Mouse (Mus musculus) liver, embryonic 12.5 days (tissue): Measurements from ENCODE around the gene Cenpv. TPM values are rescaled to one million over a fixed set of nuclear protein-coding genes. Genes with fewer than 3 reads are reported as not detected.

Experiments
- ATAC-seq: fragments of 200-750 bp; cut with Nextera tagmentation; 2 replicates; pipeline ENCODE4 v1.8.0; 2017; ENCODE audit warnings: moderate number of reproducible peaks, mild to moderate bottlenecking, moderate library complexity
- H3K27ac ChIP-seq: fragments of 300-500 bp; sonication (generic); 2 replicates; pipeline ENCODE4 v1.5.1; 2016; ENCODE audit warnings: mild to moderate bottlenecking
- H3K27me3 ChIP-seq: fragments of 300-500 bp; sonication (generic); replicated peaks from 2 replicates; pipeline ENCODE4 v1.6.1; 2016; ENCODE audit warnings: mild to moderate bottlenecking, moderate library complexity
- H3K36me3 ChIP-seq: fragments of 300-500 bp; sonication (generic); 2 replicates; pipeline ENCODE4 v1.6.1; 2016; ENCODE audit warnings: mild to moderate bottlenecking, moderate library complexity
- H3K4me1 ChIP-seq: fragments of 300-500 bp; sonication (generic); 2 replicates; pipeline ENCODE4 v1.6.1; 2016
- H3K4me2 ChIP-seq: fragments of 300-500 bp; sonication (generic); 2 replicates; pipeline ENCODE4 v1.6.1; 2016; ENCODE audit warnings: mild to moderate bottlenecking, moderate library complexity
- H3K4me3 ChIP-seq: fragments of 300-500 bp; sonication (generic); 2 replicates; pipeline ENCODE4 v1.5.1; 2016; ENCODE audit warnings: mild to moderate bottlenecking, moderate library complexity
- H3K9ac ChIP-seq: fragments of 300-500 bp; sonication (generic); 2 replicates; pipeline ENCODE4 v1.6.1; 2016; ENCODE audit warnings: mild to moderate bottlenecking, moderate library complexity
- H3K9me3 ChIP-seq: fragments of 300-500 bp; sonication (generic); replicated peaks from 2 replicates; pipeline ENCODE4 v1.6.1; 2016; ENCODE audit warnings: mild to moderate bottlenecking, moderate library complexity
- WGBS: fragments of 180-500 bp; shearing (Covaris S2); methylation state at CpG from one replicate; pipeline ENCODE4 v1.1.7; 2016; ENCODE audit not compliant: insufficient replicate concordance; 5-methylcytosine and 5-hydroxymethylcytosine counted together
- polyA plus RNA-seq: library from polyadenylated mRNA; unstranded; fragments of >200 nt; fragmentation: Nextera tagmentation; extraction: Ambion mirVana; gene quantifications from 2 replicates; pipeline ENCODE4 v1.2.1, GENCODE M21; 2016

Gene Cenpv
- 30.6 and 32.3 TPM in 2 replicates for polyA plus RNA-seq

GRCm38 (mm10) chr11:62539089-62539890, at the start of gene Cenpv:
TSS of gene Cenpv (minus strand) at chr11:62539261.
- WGBS, result 8% methylated on average over 55 of the region's 57 CpGs
- Histone ChIP-seq H3K4me1 (peaks cover 22% of the 10 kb centered on the region), H3K36me3 (peaks cover 11% of the 10 kb centered on the region; the same call in 1 of the 2 replicates), H3K9ac (peak within 1 kb of the TSS; percentile 95), H3K4me3 (peak within 1 kb of the TSS; percentile 85), H3K27ac (peak within 1 kb of the TSS; percentile 81), H3K27me3 (peaks cover 17% of the 10 kb centered on the region), H3K9me3 (no peaks in the 10 kb centered on the region), H3K4me2 (peak within 1 kb of the TSS; percentile 98)
- ATAC-seq, result peak; percentile 78

- no peak overlapping the region for H3K4me2 ChIP-seq
- H3K27ac ChIP-seq, result no peak overlapping the region
- H3K9ac ChIP-seq, result no peak overlapping the region
- H3K4me1 ChIP-seq, result peaks cover 30% of the 10 kb centered on the region
- WGBS, result 72% methylated on average over 5 of the region's 5 CpGs
- H3K27me3 ChIP-seq, result no peaks in the 10 kb centered on the region
- H3K36me3 ChIP-seq, result peaks cover 6% of the 10 kb centered on the region; the same call in 1 of the 2 replicates
- no peak overlapping the region for H3K4me3 ChIP-seq
- no peak for ATAC-seq
- H3K9me3 ChIP-seq, result no peaks in the 10 kb centered on the region
Measured at GRCm38 (mm10) chr11:62587034-62587433, 48.0 kb upstream of the Cenpv start.

- peak; percentile 50; the same call in 1 of the 2 replicates for ATAC-seq
- WGBS, result 59% methylated on average over 9 of the region's 9 CpGs
Measured at GRCm38 (mm10) chr11:62584671-62585206, 45.7 kb upstream of the Cenpv start.

GRCm38 (mm10) chr11:62583031-62583430, 44.0 kb upstream of the Cenpv start:
- no peak overlapping the region for H3K4me3 ChIP-seq
- H3K4me2 ChIP-seq, result no peak overlapping the region
- H3K9ac ChIP-seq, result no peak overlapping the region
- H3K4me1 ChIP-seq, result peaks cover 42% of the 10 kb centered on the region
- no peaks in the 10 kb centered on the region for H3K9me3 ChIP-seq
- peaks cover 6% of the 10 kb centered on the region; the same call in 1 of the 2 replicates for H3K36me3 ChIP-seq
- H3K27ac ChIP-seq, result no peak overlapping the region
- WGBS, result 84% methylated on average over 6 of the region's 6 CpGs
- no peak for ATAC-seq
- H3K27me3 ChIP-seq, result no peaks in the 10 kb centered on the region

More at GRCm38 (mm10) chr11:62584671-62585206, 45.7 kb upstream of the Cenpv start:
- Histone ChIP-seq H3K36me3 (peaks cover 6% of the 10 kb centered on the region; the same call in 1 of the 2 replicates), H3K4me3 (no peak overlapping the region), H3K27ac (no peak overlapping the region; the same call in 1 of the 2 replicates), H3K4me1 (peaks cover 31% of the 10 kb centered on the region), H3K9ac (no peak overlapping the region), H3K4me2 (no peak overlapping the region), H3K27me3 (no peaks in the 10 kb centered on the region), H3K9me3 (no peaks in the 10 kb centered on the region)

- Histone ChIP-seq H3K4me3 (peak overlapping the region; percentile 64), H3K4me1 (peaks cover 61% of the 10 kb centered on the region), H3K27me3 (no peaks in the 10 kb centered on the region), H3K9ac (peak overlapping the region; percentile 66), H3K27ac (peak overlapping the region; percentile 75), H3K4me2 (peak overlapping the region; percentile 95), H3K9me3 (no peaks in the 10 kb centered on the region), H3K36me3 (no peaks in the 10 kb centered on the region)
- WGBS, result 11% methylated on average over 16 of the region's 16 CpGs
- ATAC-seq, result peak; percentile 64
Measured at GRCm38 (mm10) chr11:62576530-62577152, 37.6 kb upstream of the Cenpv start.

GRCm38 (mm10) chr11:62575659-62576438, 36.8 kb upstream of the Cenpv start:
- peak; percentile 61 for ATAC-seq
- Histone ChIP-seq H3K27ac (peak overlapping the region; percentile 75), H3K9ac (peak overlapping the region; percentile 66), H3K4me1 (peaks cover 56% of the 10 kb centered on the region), H3K4me3 (peak overlapping the region; percentile 64), H3K27me3 (no peaks in the 10 kb centered on the region), H3K4me2 (peak overlapping the region; percentile 95), H3K9me3 (no peaks in the 10 kb centered on the region), H3K36me3 (no peaks in the 10 kb centered on the region)
- 3% methylated on average over 27 of the region's 27 CpGs for WGBS

GRCm38 (mm10) chr11:62575297-62575658, 36.2 kb upstream of the Cenpv start:
- no peaks in the 10 kb centered on the region for H3K36me3 ChIP-seq
- peak overlapping the region; percentile 64 for H3K4me3 ChIP-seq
- 3% methylated on average over 9 of the region's 9 CpGs for WGBS
- no peaks in the 10 kb centered on the region for H3K9me3 ChIP-seq
- peak overlapping the region; percentile 95 for H3K4me2 ChIP-seq
- H3K4me1 ChIP-seq, result peaks cover 54% of the 10 kb centered on the region
- no peaks in the 10 kb centered on the region for H3K27me3 ChIP-seq
- peak overlapping the region; percentile 75 for H3K27ac ChIP-seq
- H3K9ac ChIP-seq, result peak overlapping the region; percentile 66
- ATAC-seq, result peak; percentile 67

- Histone ChIP-seq H3K9ac (0 out of 2 replicates have a peak overlapping the region, but pooled peaks have one; percentile 22), H3K4me1 (peaks cover 49% of the 10 kb centered on the region), H3K36me3 (no peaks in the 10 kb centered on the region), H3K27me3 (no peaks in the 10 kb centered on the region), H3K4me3 (no peak overlapping the region), H3K27ac (peak overlapping the region; percentile 13; the same call in 1 of the 2 replicates), H3K9me3 (no peaks in the 10 kb centered on the region), H3K4me2 (peak overlapping the region; percentile 95)
- ATAC-seq, result no peak
- WGBS, result 61% methylated on average over 4 of the region's 4 CpGs
Measured at GRCm38 (mm10) chr11:62574703-62575085, 35.6 kb upstream of the Cenpv start.

GRCm38 (mm10) chr11:62573959-62574702, 35.1 kb upstream of the Cenpv start, which contains the start of gene Trpv2:
TSS of gene Trpv2 (plus strand) at chr11:62574486.
- H3K9ac ChIP-seq, result peak within 1 kb of the TSS; percentile 66; the same call in 1 of the 2 replicates
- H3K36me3 ChIP-seq, result no peaks in the 10 kb centered on the region
- WGBS, result 59% methylated on average over 6 of the region's 6 CpGs
- H3K4me2 ChIP-seq, result peak within 1 kb of the TSS; percentile 95
- H3K4me1 ChIP-seq, result peaks cover 48% of the 10 kb centered on the region
- no peaks in the 10 kb centered on the region for H3K9me3 ChIP-seq
- H3K27me3 ChIP-seq, result no peaks in the 10 kb centered on the region
- peak within 1 kb of the TSS; percentile 64 for H3K4me3 ChIP-seq
- peak within 1 kb of the TSS; percentile 13; the same call in 1 of the 2 replicates for H3K27ac ChIP-seq
- ATAC-seq, result no peak

- ATAC-seq, result no peak
- H3K27me3 ChIP-seq, result peaks cover 12% of the 10 kb centered on the region
- peaks cover 14% of the 10 kb centered on the region; the same call in 1 of the 2 replicates for H3K4me1 ChIP-seq
- H3K4me3 ChIP-seq, result no peak overlapping the region
- H3K4me2 ChIP-seq, result no peak overlapping the region
- no peaks in the 10 kb centered on the region for H3K36me3 ChIP-seq
- no peak overlapping the region for H3K9ac ChIP-seq
- 49% methylated on average over 3 of the region's 3 CpGs for WGBS
- H3K9me3 ChIP-seq, result no peaks in the 10 kb centered on the region
- no peak overlapping the region for H3K27ac ChIP-seq
Measured at GRCm38 (mm10) chr11:62568300-62568699, 29.2 kb upstream of the Cenpv start.

GRCm38 (mm10) chr11:62566211-62566610, 27.1 kb upstream of the Cenpv start:
- Histone ChIP-seq H3K9ac (no peak overlapping the region), H3K27ac (no peak overlapping the region), H3K36me3 (no peaks in the 10 kb centered on the region), H3K27me3 (peaks cover 12% of the 10 kb centered on the region), H3K9me3 (no peaks in the 10 kb centered on the region), H3K4me1 (peaks cover 14% of the 10 kb centered on the region; the same call in 1 of the 2 replicates), H3K4me3 (no peak overlapping the region), H3K4me2 (no peak overlapping the region)
- WGBS, result 33% methylated on average over 1 of the region's 1 CpGs
- ATAC-seq, result no peak
